Mouse (Mus musculus) liver, postnatal 0 days (tissue): ENCODE measurements around the gene Lrp1.

ENCODE experiments used
- CTCF ChIP-seq: sonication (generic); IDR thresholded peaks from 2 replicates; pipeline ENCODE4 v1.5.1; 2016; ENCODE audit warnings: antibody characterized with exemption, low read depth
- EP300 ChIP-seq: IDR thresholded peaks from 2 replicates; pipeline ENCODE4 v1.6.1; 2016; ENCODE audit warnings: antibody characterized with exemption, low read depth, mild to moderate bottlenecking

GRCm38 (mm10) chr10:127577982-127578381, 43.0 kb downstream of the Lrp1 start:
- TF ChIP-seq CTCF (no peak), EP300 (no peak)
